Mouse (Mus musculus): ENCODE data around the gene Sh2d4b. TPM values are rescaled to one million over a fixed set of nuclear protein-coding genes. Genes with fewer than 3 reads are reported as not detected.

Gene Sh2d4b
- total RNA-seq, 2 experiments from 2014 or later: not detected

DNA sequence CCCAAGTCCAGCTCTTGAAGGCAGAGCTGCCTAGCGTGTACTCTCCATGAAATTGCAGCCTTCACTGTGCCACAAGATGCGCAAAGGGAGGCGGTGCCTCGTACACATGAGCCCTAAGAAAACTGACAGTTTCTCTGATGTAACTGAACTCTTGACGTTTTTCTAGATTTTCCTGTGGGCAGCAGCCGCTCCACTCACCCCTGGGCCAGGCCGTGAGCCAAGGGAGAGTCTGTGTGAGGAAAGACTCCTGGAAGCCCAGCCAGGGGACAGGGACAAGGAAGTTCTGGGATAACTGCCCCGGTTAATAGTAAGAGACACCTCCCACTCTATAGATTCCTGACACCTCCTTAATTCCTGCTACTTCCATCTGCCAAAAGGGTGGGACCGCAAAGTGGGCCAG, 15.7 kb upstream of the Sh2d4b start:
- no peak for ATAC-seq (replicated peaks; ENCODE audit: poor library complexity, severe bottlenecking)

- no peak for ATAC-seq (replicated peaks; ENCODE audit: poor library complexity, severe bottlenecking)
Measured at GRCm38 (mm10) chr14:40906770-40907169, 13.7 kb upstream of the Sh2d4b start.

GRCm38 (mm10) chr14:40905813-40906212, 12.7 kb upstream of the Sh2d4b start:
- no peak for ATAC-seq (replicated peaks; ENCODE audit: poor library complexity, severe bottlenecking)

DNA sequence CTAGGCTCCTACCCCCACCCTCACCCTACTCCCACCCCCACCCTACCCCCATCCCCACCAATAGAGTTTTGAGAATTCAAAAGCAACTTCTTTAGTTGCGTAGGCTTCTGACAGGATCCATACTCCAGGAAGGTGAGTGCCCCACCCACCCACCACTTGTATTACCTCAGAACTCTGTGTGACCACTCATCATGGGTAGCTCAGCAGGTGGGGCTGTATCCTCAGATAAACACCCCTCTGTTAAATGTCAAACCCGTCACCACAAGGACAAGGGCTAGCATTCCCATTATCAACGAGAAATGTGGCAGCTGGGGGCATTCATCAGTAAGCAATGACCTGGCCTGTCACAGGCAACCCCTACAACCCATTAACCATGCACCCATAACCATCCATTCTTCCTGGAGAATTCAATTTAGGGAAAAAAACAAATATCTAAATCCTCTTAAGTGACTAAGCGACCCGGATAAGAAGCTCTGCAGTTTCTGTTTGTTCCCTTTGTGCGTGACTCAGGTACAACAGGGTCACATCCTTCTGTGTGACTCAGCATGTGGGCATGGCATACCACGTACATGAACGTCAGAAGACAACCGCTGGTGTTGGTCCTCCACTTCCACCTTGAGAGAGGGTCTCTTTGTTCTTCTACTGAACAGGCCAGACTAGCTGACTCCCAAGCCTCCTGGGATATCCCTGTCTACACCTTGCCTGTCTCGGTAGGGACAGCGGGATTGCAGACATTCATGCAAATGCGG, 9.4 kb upstream of the Sh2d4b start:
- ATAC-seq (replicated peaks; ENCODE audit: poor library complexity, severe bottlenecking): no peak; the same call in 1 of the 2 replicates

DNA sequence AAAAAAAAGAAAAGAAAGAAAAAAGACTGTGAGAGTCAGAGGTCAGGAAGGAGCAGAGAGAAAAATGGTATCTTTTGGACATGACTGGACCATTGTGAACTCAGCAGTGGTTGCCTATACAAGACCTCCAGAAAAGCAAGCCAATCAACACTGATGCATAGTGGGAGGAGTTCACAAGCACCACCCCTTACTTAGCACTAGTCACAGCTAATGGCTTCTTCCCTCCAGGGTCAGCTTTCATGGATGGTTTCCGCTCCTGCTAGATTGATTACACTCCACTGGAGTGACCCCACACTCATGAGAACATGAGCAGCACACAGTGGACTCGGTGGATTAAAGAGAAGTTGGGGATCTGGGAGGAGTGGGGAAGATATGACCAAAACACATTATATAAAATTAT, 7.2 kb upstream of the Sh2d4b start:
- no peak; the same call in 1 of the 2 replicates for ATAC-seq (replicated peaks; ENCODE audit: poor library complexity, severe bottlenecking)

GRCm38 (mm10) chr14:40897916-40898315, 4.8 kb upstream of the Sh2d4b start:
- ATAC-seq (replicated peaks; ENCODE audit: poor library complexity, severe bottlenecking): no peak

- ATAC-seq (replicated peaks; ENCODE audit: poor library complexity, severe bottlenecking): no peak
Measured at GRCm38 (mm10) chr14:40895681-40896080, 2.6 kb upstream of the Sh2d4b start.

DNA sequence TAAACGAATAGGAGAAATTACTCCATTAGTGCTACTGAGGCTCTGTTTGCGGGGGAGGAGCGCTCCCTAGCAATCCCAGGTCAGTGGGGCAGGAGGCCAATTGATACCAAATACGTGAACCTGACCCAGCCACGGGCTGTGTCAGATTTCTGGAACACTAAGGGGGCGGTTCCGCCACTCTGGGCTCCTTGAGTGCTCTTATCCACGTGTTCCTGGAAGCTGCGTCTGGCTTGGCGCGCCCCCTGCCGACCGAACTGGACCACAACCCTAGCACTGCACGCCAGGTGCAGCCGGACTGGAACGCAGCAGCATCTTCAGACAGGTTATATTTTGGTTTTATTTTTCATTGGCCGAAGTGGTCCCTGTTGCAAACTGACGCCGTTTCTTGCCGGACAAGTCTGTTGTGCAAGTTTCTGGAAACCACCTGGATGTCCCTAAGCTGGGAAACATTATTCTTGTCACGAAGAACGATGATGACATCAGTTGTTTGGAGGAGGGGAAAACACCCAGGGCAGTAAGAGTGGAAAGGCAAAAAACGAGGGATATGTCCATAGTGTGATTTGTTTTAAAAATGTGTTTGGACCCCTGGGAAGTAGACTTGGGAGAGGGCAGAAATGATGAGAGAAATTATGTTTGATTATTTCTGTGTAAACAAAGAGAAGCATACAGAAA, 1.6 kb upstream of the Sh2d4b start:
- ATAC-seq (replicated peaks; ENCODE audit: poor library complexity, severe bottlenecking): peak; percentile 93

GRCm38 (mm10) chr14:40893884-40894283, 818 bp upstream of the Sh2d4b start:
- ATAC-seq (replicated peaks; ENCODE audit: poor library complexity, severe bottlenecking): no peak

GRCm38 (mm10) chr14:40892326-40892825, 690 bp downstream of the Sh2d4b start:
- no peak for ATAC-seq (replicated peaks; ENCODE audit: poor library complexity, severe bottlenecking)

GRCm38 (mm10) chr14:40891506-40891905, 1.6 kb downstream of the Sh2d4b start:
- ATAC-seq (replicated peaks; ENCODE audit: poor library complexity, severe bottlenecking): no peak

GRCm38 (mm10) chr14:40889704-40890103, 3.4 kb downstream of the Sh2d4b start:
- ATAC-seq (replicated peaks; ENCODE audit: poor library complexity, severe bottlenecking): no peak

GRCm38 (mm10) chr14:40889181-40889580, 3.9 kb downstream of the Sh2d4b start:
- ATAC-seq (replicated peaks; ENCODE audit: poor library complexity, severe bottlenecking): no peak

DNA sequence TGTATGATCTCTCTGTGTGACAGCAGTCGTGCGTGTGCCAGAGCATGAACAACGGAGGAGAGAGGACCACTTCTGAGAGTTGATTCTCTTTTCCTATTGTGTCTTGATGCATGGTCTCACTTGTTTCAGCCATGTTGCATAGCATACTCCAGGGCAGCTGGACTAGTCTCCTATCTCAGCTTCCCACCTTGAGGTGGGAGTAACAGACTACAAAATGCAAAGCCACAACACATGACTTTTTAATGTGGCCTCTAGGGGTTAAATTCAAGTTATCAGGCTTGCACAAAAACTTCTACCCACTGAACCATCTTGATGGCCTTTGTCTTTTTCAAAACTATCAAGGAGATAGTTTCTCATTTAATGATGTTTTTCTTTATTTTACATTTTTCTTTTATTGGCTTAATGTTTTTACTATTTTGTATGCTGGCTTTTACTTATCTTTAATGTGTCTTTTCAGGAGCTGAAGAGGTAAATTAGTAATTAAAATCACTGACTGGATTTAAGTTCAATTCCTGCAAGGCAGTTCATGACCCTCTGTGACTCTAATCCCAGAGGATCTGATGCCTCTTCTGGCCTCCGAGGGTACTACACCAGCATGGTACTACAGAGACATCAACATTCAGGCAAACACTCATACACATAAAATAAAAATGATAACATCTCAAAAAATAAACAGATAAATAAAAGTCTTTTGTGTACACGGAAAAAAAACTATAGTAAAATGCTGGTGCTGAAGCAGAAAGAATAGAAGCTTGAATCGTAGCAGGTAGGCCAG, 6.5 kb downstream of the Sh2d4b start:
- ATAC-seq (replicated peaks; ENCODE audit: poor library complexity, severe bottlenecking): peak; percentile 58; the same call in 1 of the 2 replicates

DNA sequence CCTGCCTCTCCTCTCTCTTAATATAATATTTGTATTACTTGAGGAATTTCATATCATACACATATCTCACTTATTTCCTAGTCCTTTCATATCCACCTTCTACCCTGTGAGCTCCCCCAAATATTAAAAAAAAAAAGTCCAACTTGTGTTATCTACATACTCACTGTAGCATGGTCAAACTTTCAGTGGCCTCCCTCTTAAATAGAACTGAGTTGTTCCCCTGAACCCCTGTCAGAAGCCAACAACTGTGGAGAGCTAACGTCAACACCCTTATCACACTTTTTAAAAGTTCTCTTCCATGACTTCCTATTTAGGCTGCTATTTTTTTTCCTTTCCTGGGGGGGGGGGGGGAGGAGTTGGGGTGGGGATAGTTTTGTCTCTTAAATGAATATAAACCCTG, 7.3 kb downstream of the Sh2d4b start:
- no peak for ATAC-seq (replicated peaks; ENCODE audit: poor library complexity, severe bottlenecking)

DNA sequence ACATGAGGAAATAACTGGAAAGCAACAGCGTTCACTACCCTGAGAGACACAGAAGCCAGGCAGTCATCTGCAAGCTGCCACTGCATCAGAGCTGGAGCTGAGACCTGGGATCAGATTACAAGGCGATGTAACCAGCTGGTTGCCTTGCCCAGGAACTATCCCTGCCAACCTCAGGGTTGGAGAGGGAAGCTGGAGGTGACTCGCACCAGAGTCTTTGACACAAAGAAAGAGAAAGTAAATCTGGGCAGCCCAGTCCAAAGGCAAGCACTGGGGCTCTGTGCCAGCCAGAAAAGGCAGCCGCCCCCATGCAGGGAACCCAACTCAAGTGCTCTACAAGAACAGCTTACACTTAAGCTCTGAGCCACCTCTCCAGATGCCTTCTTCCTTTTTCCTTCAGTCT, 7.8 kb downstream of the Sh2d4b start:
- no peak for ATAC-seq (replicated peaks; ENCODE audit: poor library complexity, severe bottlenecking)

GRCm38 (mm10) chr14:40874565-40874964, 18.5 kb downstream of the Sh2d4b start:
- no peak for ATAC-seq (replicated peaks; ENCODE audit: poor library complexity, severe bottlenecking)

GRCm38 (mm10) chr14:40873961-40874360, 19.1 kb downstream of the Sh2d4b start:
- ATAC-seq (replicated peaks; ENCODE audit: poor library complexity, severe bottlenecking): no peak

- no peak for ATAC-seq (replicated peaks; ENCODE audit: poor library complexity, severe bottlenecking)
Measured at GRCm38 (mm10) chr14:40870598-40870997, 22.5 kb downstream of the Sh2d4b start.

GRCm38 (mm10) chr14:40864811-40865514, 28.1 kb downstream of the Sh2d4b start:
- no peak for ATAC-seq (replicated peaks; ENCODE audit: poor library complexity, severe bottlenecking)
